Mouse (Mus musculus) kidney, adult 2 months (tissue): ENCODE measurements around the gene Maml3.

Experiments
- CTCF ChIP-seq: fragments of 200-500 bp; conservative IDR thresholded peaks from 2 replicates; pipeline ENCODE4 v1.5.1; 2011; ENCODE audit warnings: low read depth, mild to moderate bottlenecking, control low read depth, low read length, moderate library complexity, mixed read lengths; ENCODE audit not compliant: insufficient read depth, insufficient read length
- POLR2A ChIP-seq: fragments of 200-500 bp; IDR thresholded peaks from one replicate; pipeline ENCODE4 v1.6.1; 2011; ENCODE audit warnings: low read depth, low read length, control low read depth

- TF ChIP-seq CTCF (no peak), POLR2A (no peak)
These were observed 103.9 kb downstream of the Maml3 start for GRCm38 (mm10) chr3:52000871-52001517.
